Mouse (Mus musculus) kidney, embryonic 14.5 days (tissue): ENCODE data around the gene H2-DMa. TPM values are rescaled to one million over a fixed set of nuclear protein-coding genes. Genes with fewer than 3 reads are reported as not detected.

Experiments used
- ATAC-seq: fragments of 200-750 bp; cut with Nextera tagmentation; 2 replicates; pipeline ENCODE4 v1.8.0; 2017; ENCODE audit warnings: moderate number of reproducible peaks, mild to moderate bottlenecking, moderate TSS enrichment, moderate library complexity; ENCODE audit not compliant: low FRiP score, low TSS enrichment
- H3K27ac ChIP-seq: fragments of 300-500 bp; sonication (generic); 2 replicates; pipeline ENCODE4 v1.5.1; 2014; ENCODE audit warnings: low read depth, mild to moderate bottlenecking, low read length, moderate library complexity, mixed read lengths
- H3K27me3 ChIP-seq: fragments of 300-500 bp; sonication (generic); 2 replicates; pipeline ENCODE4 v1.6.1; 2014; ENCODE audit warnings: mild to moderate bottlenecking, low read length; ENCODE audit not compliant: control insufficient read depth, insufficient read depth
- H3K36me3 ChIP-seq: fragments of 300-500 bp; sonication (generic); 2 replicates; pipeline ENCODE4 v1.6.1; 2014; ENCODE audit warnings: low read length, mixed read lengths; ENCODE audit not compliant: control insufficient read depth, insufficient read depth
- H3K4me1 ChIP-seq: fragments of 300-500 bp; sonication (generic); 2 replicates; pipeline ENCODE4 v1.6.1; 2014; ENCODE audit warnings: low read length, mixed read lengths; ENCODE audit not compliant: control insufficient read depth, insufficient read depth
- H3K4me2 ChIP-seq: fragments of 300-500 bp; sonication (generic); replicated peaks from 2 replicates; pipeline ENCODE4 v1.6.1; 2014; ENCODE audit warnings: low read depth, mild to moderate bottlenecking, low read length
- H3K4me3 ChIP-seq: fragments of 300-500 bp; sonication (generic); 2 replicates; pipeline ENCODE4 v1.5.1; 2014; ENCODE audit warnings: mild to moderate bottlenecking, low read length
- H3K9ac ChIP-seq: fragments of 300-500 bp; sonication (generic); 2 replicates; pipeline ENCODE4 v1.6.1; 2014; ENCODE audit warnings: low read depth, mild to moderate bottlenecking, low read length, moderate library complexity
- H3K9me3 ChIP-seq: fragments of 300-500 bp; sonication (generic); 2 replicates; pipeline ENCODE4 v1.6.1; 2016; ENCODE audit warnings: low read length; ENCODE audit not compliant: control insufficient read depth
- WGBS: fragments of 180-500 bp; shearing (Covaris S2); extraction: QIAGEN DNeasy Blood & Tissue Kit; methylation state at CpG from one replicate; pipeline ENCODE4 v1.1.7; 2014; 5-methylcytosine and 5-hydroxymethylcytosine counted together
- polyA plus RNA-seq: library from polyadenylated mRNA; unstranded; fragments of >200 nt; fragmentation: Nextera tagmentation; extraction: Ambion mirVana; gene quantifications from 2 replicates; pipeline ENCODE4 v1.2.1, GENCODE M21; 2014

Gene H2-DMa
- polyA plus RNA-seq, 1 experiment from 2014 or later = 19.3 TPM

GRCm38 (mm10) chr17:34099531-34099930 is 19.8 kb upstream of the H2-DMa start:
- ATAC-seq = no peak
- Histone ChIP-seq H3K4me3 (no peak overlapping the region), H3K9me3 (no peaks in the 10 kb centered on the region), H3K4me2 (no peak overlapping the region), H3K27me3 (no peaks in the 10 kb centered on the region), H3K4me1 (no peaks in the 10 kb centered on the region), H3K9ac (no peak overlapping the region; the same call in 1 of the 2 replicates), H3K36me3 (no peaks in the 10 kb centered on the region), H3K27ac (no peak overlapping the region)
- 57% methylated on average over 5 of the region's 5 CpGs for WGBS

- H3K4me3 ChIP-seq = no peak overlapping the region
- no peaks in the 10 kb centered on the region for H3K4me1 ChIP-seq
- H3K36me3 ChIP-seq = no peaks in the 10 kb centered on the region
- WGBS = 35% methylated on average over 5 of the region's 5 CpGs
- no peak overlapping the region for H3K9ac ChIP-seq
- H3K27me3 ChIP-seq = no peaks in the 10 kb centered on the region
- no peak overlapping the region for H3K27ac ChIP-seq
- H3K9me3 ChIP-seq = no peaks in the 10 kb centered on the region
- no peak; the same call in 1 of the 2 replicates for ATAC-seq
- no peak overlapping the region for H3K4me2 ChIP-seq
These were observed 18.2 kb upstream of the H2-DMa start for GRCm38 (mm10) chr17:34101185-34101584.

DNA sequence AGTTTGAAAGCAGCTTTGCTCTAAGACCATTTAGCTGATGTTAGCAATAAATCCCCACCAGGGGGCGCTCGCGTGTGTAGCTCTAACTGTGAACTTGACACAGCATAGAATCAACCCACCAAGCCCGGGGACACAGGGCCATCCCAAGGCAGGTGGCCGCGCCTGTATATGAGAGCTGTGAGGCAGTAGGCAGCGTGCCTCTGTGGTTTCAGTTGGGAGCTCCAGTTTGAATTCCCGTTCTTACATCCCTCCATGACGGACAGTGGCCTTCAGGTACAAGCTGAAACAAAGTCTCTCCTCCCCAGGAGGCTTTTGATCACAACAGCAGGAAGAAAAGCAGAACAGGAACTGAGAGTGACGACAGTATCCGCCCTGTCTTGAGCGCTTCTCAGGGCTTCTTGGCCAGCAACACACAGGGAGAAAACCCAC is 17.7 kb upstream of the H2-DMa start:
- Histone ChIP-seq H3K4me3 (no peak overlapping the region), H3K27me3 (no peaks in the 10 kb centered on the region), H3K9ac (no peak overlapping the region), H3K36me3 (no peaks in the 10 kb centered on the region), H3K27ac (no peak overlapping the region), H3K4me2 (peak overlapping the region; percentile 19), H3K9me3 (no peaks in the 10 kb centered on the region), H3K4me1 (no peaks in the 10 kb centered on the region)
- 6% methylated on average over 12 of the region's 12 CpGs for WGBS
- ATAC-seq = peak; percentile 86

DNA sequence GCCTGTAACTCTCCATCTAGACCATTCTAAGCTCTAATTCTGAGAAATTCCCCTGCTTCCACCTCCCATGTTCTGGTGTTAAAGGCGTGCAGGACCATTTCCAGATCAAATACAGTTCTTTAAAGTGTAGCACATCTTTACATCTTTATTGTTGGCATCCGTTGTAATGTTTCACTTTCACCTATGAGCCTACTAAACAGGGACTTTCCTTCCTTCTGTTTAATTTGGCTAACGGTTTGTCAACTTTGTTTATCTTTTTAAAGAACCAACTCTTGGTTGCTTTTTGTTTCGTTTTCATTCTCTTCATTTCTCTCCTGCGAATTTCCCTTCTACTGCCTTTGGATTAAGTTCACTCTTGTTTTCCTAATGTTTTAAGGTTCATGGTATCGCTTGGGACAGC is 16.5 kb upstream of the H2-DMa start:
- Histone ChIP-seq H3K9me3 (no peaks in the 10 kb centered on the region), H3K27me3 (no peaks in the 10 kb centered on the region), H3K27ac (no peak overlapping the region), H3K9ac (no peak overlapping the region), H3K4me3 (no peak overlapping the region), H3K4me1 (no peaks in the 10 kb centered on the region), H3K36me3 (no peaks in the 10 kb centered on the region), H3K4me2 (no peak overlapping the region)
- WGBS = 82% methylated on average over 6 of the region's 6 CpGs
- no peak for ATAC-seq

DNA sequence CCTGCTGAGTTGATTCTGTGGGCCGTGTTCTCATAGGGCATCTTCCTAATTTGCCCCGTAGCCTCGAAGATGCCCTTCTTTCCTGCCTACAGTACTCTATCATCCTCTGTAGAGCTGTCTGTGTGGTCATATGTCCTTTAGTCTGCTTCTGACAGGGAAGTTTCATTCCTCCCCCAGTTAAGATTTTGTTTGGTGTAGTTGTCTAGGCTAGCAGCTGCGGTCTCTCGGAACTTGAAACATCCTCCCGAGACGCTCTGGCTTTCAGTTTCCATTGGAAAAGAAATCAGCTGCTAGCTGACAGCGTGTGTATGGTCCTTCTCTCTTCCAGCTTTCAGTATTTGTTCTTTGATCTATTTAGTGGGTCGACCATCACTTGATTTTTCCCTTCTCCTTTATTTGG is 14.5 kb upstream of the H2-DMa start:
- Histone ChIP-seq H3K4me2 (no peak overlapping the region), H3K27me3 (no peaks in the 10 kb centered on the region), H3K9ac (no peak overlapping the region), H3K4me3 (no peak overlapping the region), H3K9me3 (no peaks in the 10 kb centered on the region), H3K27ac (no peak overlapping the region), H3K36me3 (peaks cover 9% of the 10 kb centered on the region; the same call in 1 of the 2 replicates), H3K4me1 (no peaks in the 10 kb centered on the region)
- no peak for ATAC-seq
- 80% methylated on average over 9 of the region's 9 CpGs for WGBS

DNA sequence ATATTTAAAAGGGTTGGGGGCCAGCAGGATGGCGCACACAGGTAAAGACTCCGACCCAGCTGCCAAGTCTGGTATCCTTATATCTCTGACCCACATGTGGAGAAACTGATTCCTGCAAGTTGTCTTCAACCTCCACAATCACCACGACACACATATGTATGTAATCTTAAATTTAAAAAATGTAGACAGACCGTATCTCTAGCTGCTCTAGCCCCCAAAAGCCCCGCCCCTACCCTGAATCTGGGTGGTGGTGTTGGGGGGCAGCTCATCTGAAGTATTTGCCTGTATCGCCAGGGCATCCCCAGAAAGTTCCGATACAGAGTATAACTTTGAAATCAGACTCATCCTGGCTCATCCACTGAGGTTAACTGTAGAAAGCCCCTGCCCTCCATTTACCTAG is 12.8 kb upstream of the H2-DMa start:
- ATAC-seq = no peak
- no peak overlapping the region for H3K9ac ChIP-seq
- peaks cover 25% of the 10 kb centered on the region for H3K36me3 ChIP-seq
- no peaks in the 10 kb centered on the region for H3K9me3 ChIP-seq
- no peak overlapping the region for H3K4me2 ChIP-seq
- 86% methylated on average over 7 of the region's 7 CpGs for WGBS
- H3K4me3 ChIP-seq = no peak overlapping the region
- H3K27ac ChIP-seq = no peak overlapping the region
- no peaks in the 10 kb centered on the region for H3K4me1 ChIP-seq
- no peaks in the 10 kb centered on the region for H3K27me3 ChIP-seq

GRCm38 (mm10) chr17:34107109-34107867 is 12.1 kb upstream of the H2-DMa start:
- no peak overlapping the region for H3K4me3 ChIP-seq
- no peak overlapping the region for H3K9ac ChIP-seq
- no peak overlapping the region for H3K4me2 ChIP-seq
- H3K36me3 ChIP-seq = peaks cover 32% of the 10 kb centered on the region
- no peak overlapping the region for H3K27ac ChIP-seq
- 82% methylated on average over 7 of the region's 7 CpGs for WGBS
- peak; percentile 13; the same call in 1 of the 2 replicates for ATAC-seq
- H3K9me3 ChIP-seq = no peaks in the 10 kb centered on the region
- no peaks in the 10 kb centered on the region for H3K27me3 ChIP-seq
- H3K4me1 ChIP-seq = no peaks in the 10 kb centered on the region

DNA sequence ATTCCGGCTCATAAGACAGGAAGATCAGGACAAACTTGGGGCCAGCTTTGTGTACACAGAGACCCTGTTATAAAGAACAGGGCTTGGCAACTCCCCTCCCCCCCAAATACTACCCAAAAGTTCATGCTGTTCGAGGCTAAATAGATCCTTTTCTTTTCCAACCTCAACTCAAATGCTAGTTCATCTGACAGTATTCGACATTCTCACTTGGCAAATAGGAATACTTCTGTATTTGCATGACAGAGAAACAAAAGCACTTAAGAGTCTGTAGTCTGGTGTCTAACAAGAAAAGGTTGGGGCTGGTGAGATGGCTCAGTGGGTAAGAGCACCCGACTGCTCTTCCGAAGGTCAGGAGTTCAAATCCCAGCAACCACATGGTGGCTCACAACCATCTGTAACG is 10.9 kb upstream of the H2-DMa start:
- Histone ChIP-seq H3K4me1 (no peaks in the 10 kb centered on the region), H3K27ac (no peak overlapping the region), H3K9ac (no peak overlapping the region), H3K27me3 (no peaks in the 10 kb centered on the region), H3K4me3 (no peak overlapping the region), H3K36me3 (peaks cover 44% of the 10 kb centered on the region), H3K4me2 (no peak overlapping the region), H3K9me3 (no peaks in the 10 kb centered on the region)
- WGBS = 87% methylated on average over 5 of the region's 6 CpGs
- no peak for ATAC-seq

DNA sequence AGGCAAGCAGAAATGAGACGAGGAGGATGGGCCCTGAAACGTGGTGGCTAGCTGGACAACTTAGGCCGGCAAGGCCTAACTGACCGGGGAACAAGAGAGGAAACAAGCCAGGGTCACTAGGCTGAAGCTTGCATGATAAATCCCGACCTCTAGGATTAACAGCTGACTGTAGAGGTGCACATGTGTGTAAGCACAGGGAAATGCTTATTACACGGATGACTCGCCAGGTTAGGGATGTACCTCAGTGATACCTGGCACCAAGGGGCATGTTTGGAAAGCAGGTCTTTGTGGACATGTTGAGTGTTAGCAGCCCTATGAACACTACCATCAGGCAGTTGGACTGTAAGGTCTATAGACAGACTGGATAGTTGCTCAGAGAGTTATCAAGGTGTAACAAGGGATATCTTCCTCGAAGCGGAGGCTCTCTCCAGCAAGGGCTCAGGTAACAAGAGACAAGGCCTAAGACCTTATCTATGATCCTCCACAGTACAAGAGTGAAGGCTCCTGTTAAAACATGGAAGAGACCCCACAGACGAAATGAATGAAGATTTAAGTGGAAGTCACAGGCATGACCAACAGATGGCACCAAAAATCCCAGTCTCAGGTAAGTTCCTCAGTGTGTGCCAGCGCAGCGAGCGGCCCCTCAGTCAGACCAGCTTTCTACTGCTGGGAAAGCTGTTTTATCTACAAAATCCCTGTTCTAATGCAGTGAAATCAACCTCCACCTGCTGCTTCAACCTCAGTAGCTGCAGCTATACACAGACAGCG is 10.1 kb upstream of the H2-DMa start:
- no peak for ATAC-seq
- no peaks in the 10 kb centered on the region for H3K27me3 ChIP-seq
- H3K9ac ChIP-seq = no peak overlapping the region
- 79% methylated on average over 14 of the region's 14 CpGs for WGBS
- H3K4me1 ChIP-seq = no peaks in the 10 kb centered on the region
- H3K36me3 ChIP-seq = peaks cover 52% of the 10 kb centered on the region
- H3K4me2 ChIP-seq = no peak overlapping the region
- no peaks in the 10 kb centered on the region for H3K9me3 ChIP-seq
- H3K4me3 ChIP-seq = no peak overlapping the region
- no peak overlapping the region for H3K27ac ChIP-seq
